Mouse (Mus musculus) adrenal gland, postnatal 25 days (tissue): ENCODE data around the gene Zfp428. TPM values are rescaled to one million over a fixed set of nuclear protein-coding genes. Genes with fewer than 3 reads are reported as not detected.

Experiments
- DNase-seq: peaks from one replicate; pipeline ENCODE4 v3.0.0; 2021; ENCODE audit warnings: mixed read lengths
- long read RNA-seq: library from polyadenylated mRNA; stranded (forward); transcript quantifications from one replicate; pipeline ENCODE4 v2.0.0, GENCODE M21; 2021
- total RNA-seq: library from RNA; stranded (reverse); gene quantifications from 2 replicates; pipeline ENCODE4 v1.2.3, GENCODE M21; 2021

Zfp428 gene
- total RNA-seq = 6.2 and 7.0 TPM in 2 replicates
- long read RNA-seq, partial matches to known transcripts = 0 of 8 reads
- long read RNA-seq, other reads (novel, unspliced or antisense) = 3 of 8 reads

DNA sequence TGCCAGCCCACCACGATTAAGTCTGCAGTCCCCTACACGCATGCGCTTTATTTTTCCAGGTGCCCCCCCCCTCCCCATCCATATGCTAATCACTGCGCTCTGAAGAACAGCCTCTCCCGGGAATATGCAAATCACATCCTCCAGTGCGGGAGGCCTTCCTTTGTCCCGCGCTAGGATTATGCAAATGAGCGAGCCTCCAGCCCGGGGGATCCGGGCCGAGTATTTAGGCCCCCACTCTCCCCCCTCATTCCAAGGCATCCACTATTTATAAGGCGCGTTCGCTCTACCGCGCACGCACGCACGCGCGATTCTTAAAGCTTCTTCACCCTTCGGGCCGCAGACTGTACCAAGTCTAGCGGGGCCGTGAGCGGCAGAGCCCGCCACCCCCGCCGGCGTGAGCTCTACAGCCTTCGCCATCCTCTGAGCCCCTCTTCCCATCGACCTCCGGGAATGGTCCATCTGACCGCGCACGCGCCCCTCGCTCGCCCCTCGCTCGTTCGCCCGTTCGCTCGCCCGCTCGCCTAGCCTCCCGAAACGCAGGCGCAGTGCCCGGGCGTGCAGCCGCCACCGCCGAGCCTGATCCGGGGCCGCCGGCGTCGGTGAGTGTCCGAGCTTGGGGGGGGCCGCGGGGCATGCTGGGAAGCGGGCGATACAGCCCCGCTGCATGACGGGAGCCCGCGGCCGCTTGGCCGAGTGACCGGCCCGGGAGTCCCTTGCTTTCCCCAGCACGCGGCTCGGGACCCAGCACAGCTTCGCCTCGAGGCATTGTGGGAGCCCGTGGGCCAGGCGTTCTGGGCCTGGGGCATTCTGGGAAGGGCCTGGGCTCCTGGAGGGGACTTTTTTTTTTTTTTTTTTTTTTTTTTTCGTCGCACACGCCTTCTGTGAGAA lies at the start of gene Zfp428:
Gene Zfp428, plus strand, starts transcription at position 169 of the 888 bp plus-strand sequence.
- peak; percentile 90 for DNase-seq

GRCm38 (mm10) chr7:24457726-24458370 lies 49.0 kb upstream of the Zfp428 start:
- DNase-seq = no peak

DNA sequence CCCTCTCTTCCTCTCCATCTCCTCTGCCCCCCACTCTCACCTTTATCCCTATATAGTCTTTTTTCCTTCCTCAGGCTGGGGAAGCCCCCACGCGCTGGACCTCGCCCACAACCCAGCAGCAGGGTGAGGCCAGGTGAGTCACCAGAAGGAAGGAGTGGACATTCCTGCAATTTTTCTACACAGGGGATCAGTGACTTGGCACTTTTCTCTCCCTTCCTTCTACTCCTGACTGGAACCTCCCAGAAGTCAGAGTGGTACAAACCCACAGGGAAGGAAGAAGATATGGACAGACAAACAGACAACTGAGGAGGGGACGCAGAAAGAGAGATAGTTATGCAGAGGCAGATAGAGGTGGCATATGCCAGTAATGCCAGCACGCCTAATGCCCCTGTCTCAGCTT lies 47.4 kb upstream of the Zfp428 start:
- DNase-seq = no peak

- no peak for DNase-seq
Measured at GRCm38 (mm10) chr7:24459843-24460242, 47.0 kb upstream of the Zfp428 start.

GRCm38 (mm10) chr7:24461376-24462051 lies 45.3 kb upstream of the Zfp428 start:
- DNase-seq = peak; percentile 43

- peak; percentile 27 for DNase-seq
Measured at GRCm38 (mm10) chr7:24462388-24463319, 44.2 kb upstream of the Zfp428 start, which contains the start of gene Plaur. Plaur (plus strand) TSS chr7:24462484.

- DNase-seq = no peak
Measured at GRCm38 (mm10) chr7:24466835-24467234, 40.0 kb upstream of the Zfp428 start.

DNA sequence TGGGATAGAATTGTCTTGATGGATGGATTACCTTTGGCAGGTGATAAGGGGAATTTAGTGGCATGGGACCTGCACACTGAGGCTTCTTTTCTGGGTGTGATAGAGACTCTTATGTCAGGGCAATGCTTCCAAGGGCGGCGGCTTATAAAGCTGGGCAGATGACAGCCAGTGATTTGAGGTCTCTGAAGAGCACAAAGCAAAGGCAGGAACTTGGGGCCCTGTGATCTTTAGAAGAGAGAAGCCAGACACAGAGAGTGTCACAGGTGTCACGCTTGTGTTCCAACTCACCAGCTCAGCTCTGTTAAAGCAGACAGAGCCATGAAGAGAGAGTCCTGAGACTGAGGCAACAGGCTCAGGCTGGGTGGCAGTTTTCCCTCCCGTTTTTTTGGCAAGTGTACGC lies 38.9 kb upstream of the Zfp428 start:
- no peak for DNase-seq

GRCm38 (mm10) chr7:24469126-24469525 lies 37.7 kb upstream of the Zfp428 start:
- DNase-seq = no peak

GRCm38 (mm10) chr7:24470356-24470755 lies 36.5 kb upstream of the Zfp428 start:
- peak; percentile 73 for DNase-seq

DNA sequence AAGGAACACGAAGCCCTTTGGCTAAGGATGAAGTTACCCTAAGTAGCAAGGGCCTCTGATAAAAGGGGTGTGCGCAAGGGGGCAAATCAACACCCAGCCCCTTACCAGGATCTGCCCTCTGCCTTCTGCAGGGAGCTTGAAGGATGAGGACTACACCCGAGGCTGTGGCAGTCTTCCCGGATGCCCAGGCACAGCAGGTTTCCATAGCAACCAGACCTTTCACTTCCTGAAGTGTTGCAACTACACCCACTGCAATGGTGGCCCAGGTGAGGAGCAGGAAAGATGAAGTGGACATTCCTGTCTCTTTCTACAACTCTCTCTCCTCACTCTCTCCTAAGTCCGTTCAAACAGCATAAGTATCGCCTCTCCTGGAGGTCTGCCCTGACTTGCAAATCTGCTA lies 34.4 kb upstream of the Zfp428 start:
- DNase-seq = no peak

- no peak for DNase-seq
Measured at GRCm38 (mm10) chr7:24472937-24473336, 33.9 kb upstream of the Zfp428 start.

DNA sequence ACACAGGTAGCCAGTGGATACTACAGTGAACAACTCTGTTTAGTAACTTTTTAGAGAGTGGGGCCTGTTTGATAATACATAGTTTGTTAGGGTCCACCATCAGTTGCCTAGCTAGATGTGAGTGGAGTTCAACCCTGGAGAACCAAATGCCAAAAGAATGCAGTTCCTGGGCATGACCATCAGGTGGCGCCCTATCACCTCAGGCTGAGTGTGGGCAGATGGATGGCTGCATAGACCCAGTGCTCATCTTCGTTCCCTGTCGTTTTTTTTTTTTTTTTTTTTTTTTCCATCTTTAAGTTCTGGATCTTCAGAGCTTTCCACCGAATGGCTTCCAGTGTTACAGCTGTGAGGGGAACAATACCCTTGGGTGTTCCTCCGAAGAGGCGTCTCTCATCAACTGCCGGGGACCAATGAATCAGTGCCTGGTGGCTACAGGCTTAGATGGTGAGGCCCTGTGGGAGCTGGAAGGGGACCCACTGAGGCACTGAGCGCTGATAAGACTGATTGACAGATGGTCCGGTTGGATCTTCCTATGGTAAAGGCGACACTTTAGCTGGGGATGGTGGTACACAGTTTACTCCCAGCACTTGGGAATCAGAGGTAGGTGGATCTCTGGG lies 32.8 kb upstream of the Zfp428 start:
- DNase-seq = peak; percentile 70

DNA sequence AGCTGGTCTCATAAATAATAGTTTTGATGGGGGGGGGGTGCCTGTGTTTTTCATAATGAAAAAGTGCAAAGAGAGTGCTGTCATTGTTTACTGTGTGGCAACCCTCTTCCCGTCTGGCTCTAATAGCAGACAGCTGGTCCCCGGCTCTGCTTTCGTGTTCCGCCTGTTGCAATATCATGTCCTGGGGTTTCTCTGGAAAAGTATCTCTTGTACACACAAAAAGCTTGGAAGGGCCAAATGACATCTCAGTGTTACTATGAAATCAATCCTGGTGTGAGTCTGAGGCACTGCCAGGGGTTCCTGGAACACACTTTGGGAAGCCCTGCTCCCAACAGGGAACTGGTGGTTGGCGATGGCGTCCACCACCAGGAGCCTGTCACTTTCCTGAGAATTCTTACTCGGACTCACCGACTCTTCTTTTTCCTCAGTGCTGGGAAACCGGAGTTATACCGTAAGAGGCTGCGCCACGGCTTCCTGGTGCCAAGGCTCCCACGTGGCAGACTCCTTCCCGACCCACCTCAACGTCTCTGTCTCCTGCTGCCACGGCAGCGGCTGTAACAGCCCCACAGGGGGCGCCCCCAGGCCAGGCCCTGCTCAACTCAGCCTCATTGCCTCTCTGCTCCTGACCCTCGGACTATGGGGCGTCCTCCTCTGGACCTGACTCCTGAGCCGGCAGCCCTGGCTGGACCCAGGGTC lies 31.8 kb upstream of the Zfp428 start:
- no peak for DNase-seq

GRCm38 (mm10) chr7:24476338-24476737 lies 30.5 kb upstream of the Zfp428 start:
- no peak for DNase-seq

GRCm38 (mm10) chr7:24476856-24477255 lies 29.9 kb upstream of the Zfp428 start:
- DNase-seq = no peak

DNA sequence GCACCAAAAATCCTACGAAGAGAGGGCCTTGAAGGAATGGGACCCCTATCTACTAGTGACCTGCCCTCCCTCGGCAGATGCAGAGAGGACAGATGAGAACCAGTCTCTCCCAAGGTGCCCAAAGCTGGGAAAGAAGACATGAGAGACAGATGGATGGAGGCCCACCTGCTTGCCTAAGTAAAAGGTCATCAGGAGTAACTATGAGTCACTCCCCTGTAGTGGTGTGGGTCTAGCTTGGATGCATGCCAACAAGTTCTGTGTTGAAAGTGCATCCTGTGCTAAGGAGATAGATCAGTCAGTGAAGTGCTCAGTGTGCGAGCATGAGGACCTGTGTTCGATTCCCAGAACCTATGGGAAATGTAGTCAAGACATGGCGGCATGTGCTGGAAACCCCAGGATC lies 27.9 kb upstream of the Zfp428 start:
- no peak for DNase-seq

DNA sequence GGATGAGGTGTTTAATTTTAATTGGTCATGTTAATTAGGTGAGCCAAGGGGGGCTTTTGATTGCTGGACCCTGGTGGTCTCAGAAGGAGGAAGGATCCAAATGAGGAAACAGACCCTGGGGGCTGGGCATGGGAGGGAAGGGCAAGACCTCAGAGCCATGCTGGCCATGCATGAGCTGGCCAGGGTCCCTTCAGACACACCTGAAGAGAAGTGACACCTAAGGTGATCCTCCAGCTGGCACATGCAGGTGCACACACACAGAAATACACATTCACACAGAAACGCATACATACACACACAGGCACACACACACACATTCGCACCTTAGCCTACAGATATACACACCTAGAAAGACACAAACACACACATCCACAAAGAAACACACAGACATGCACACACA lies 27.1 kb upstream of the Zfp428 start:
- no peak for DNase-seq

GRCm38 (mm10) chr7:24480121-24480941 lies 26.5 kb upstream of the Zfp428 start:
- DNase-seq = no peak
